Mouse (Mus musculus) liver, postnatal 0 days (tissue): ENCODE measurements at regions not wholly inside any gene's neighbourhood (a gene's known extent, or its start where the extent isn't known, plus 50 kb on each side); places are given as distances from the start of the nearest gene placed in this dataset.
"Not testable (repeated sequence)": the region's sequence is repeated elsewhere in the genome, so short reads cannot be mapped to it uniquely, and the experiment has no call there.

ENCODE experiments used
- CTCF ChIP-seq: sonication (generic); IDR thresholded peaks from 2 replicates; pipeline ENCODE4 v1.5.1; 2016; ENCODE audit warnings: antibody characterized with exemption, low read depth
- EP300 ChIP-seq: IDR thresholded peaks from 2 replicates; pipeline ENCODE4 v1.6.1; 2016; ENCODE audit warnings: antibody characterized with exemption, low read depth, mild to moderate bottlenecking

- TF ChIP-seq CTCF, EP300: not testable (repeated sequence)
These were observed 305.7 kb upstream of the Vmn1r3 start for GRCm38 (mm10) chr4:3490901-3491300.
